Mouse (Mus musculus): ENCODE measurements around the gene Qdpr. TPM values are rescaled to one million over a fixed set of nuclear protein-coding genes. Genes with fewer than 3 reads are reported as not detected.
A peak's percentile ranks its signal among the peaks of the same experiment; 100 is the strongest.

Qdpr gene
- polyA plus RNA-seq, 1 experiment from 2014 or later: 103 TPM

GRCm38 (mm10) chr5:45421881-45422844, 27.9 kb downstream of the Qdpr start:
- H3K4me2 ChIP-seq: no peak overlapping the region
- no peak overlapping the region for H3K4me3 ChIP-seq
- H3K27ac ChIP-seq: no peak overlapping the region
- no peak overlapping the region for H3K9ac ChIP-seq
- ATAC-seq (ENCODE audit: insufficient number of reproducible peaks, low FRiP score, low TSS enrichment, low read depth): no peak
- H3K36me3 ChIP-seq: no peaks in the 10 kb centered on the region
- H3K27me3 ChIP-seq: no peaks in the 10 kb centered on the region
- 58% methylated on average over 12 of the region's 12 CpGs for WGBS
- no peaks in the 10 kb centered on the region for H3K4me1 ChIP-seq
- H3K9me3 ChIP-seq: no peaks in the 10 kb centered on the region

GRCm38 (mm10) chr5:45419841-45420638, 30.0 kb downstream of the Qdpr start:
- WGBS: 70% methylated on average over 10 of the region's 10 CpGs
- Histone ChIP-seq H3K36me3 (no peaks in the 10 kb centered on the region), H3K4me2 (no peak overlapping the region), H3K4me3 (no peak overlapping the region), H3K9ac (no peak overlapping the region), H3K9me3 (no peaks in the 10 kb centered on the region), H3K4me1 (no peaks in the 10 kb centered on the region), H3K27ac (no peak overlapping the region), H3K27me3 (no peaks in the 10 kb centered on the region)
- ATAC-seq (ENCODE audit: insufficient number of reproducible peaks, low FRiP score, low TSS enrichment, low read depth): peak; percentile 35; the same call in 1 of the 2 replicates

GRCm38 (mm10) chr5:45417859-45418443, 32.1 kb downstream of the Qdpr start:
- no peak overlapping the region for H3K4me3 ChIP-seq
- H3K4me1 ChIP-seq: no peaks in the 10 kb centered on the region
- H3K27ac ChIP-seq: no peak overlapping the region
- H3K4me2 ChIP-seq: no peak overlapping the region
- no peaks in the 10 kb centered on the region for H3K27me3 ChIP-seq
- no peaks in the 10 kb centered on the region for H3K36me3 ChIP-seq
- no peaks in the 10 kb centered on the region for H3K9me3 ChIP-seq
- no peak for ATAC-seq (ENCODE audit: insufficient number of reproducible peaks, low FRiP score, low TSS enrichment, low read depth)
- WGBS: 76% methylated on average over 3 of the region's 3 CpGs
- no peak overlapping the region for H3K9ac ChIP-seq

GRCm38 (mm10) chr5:45416478-45416877, 33.6 kb downstream of the Qdpr start:
- Histone ChIP-seq H3K27ac (no peak overlapping the region), H3K27me3 (no peaks in the 10 kb centered on the region), H3K36me3 (no peaks in the 10 kb centered on the region), H3K9ac (no peak overlapping the region), H3K4me3 (no peak overlapping the region), H3K4me1 (no peaks in the 10 kb centered on the region), H3K4me2 (no peak overlapping the region), H3K9me3 (no peaks in the 10 kb centered on the region)
- 87% methylated on average over 3 of the region's 3 CpGs for WGBS
- ATAC-seq (ENCODE audit: insufficient number of reproducible peaks, low FRiP score, low TSS enrichment, low read depth): no peak

- Histone ChIP-seq H3K36me3 (no peaks in the 10 kb centered on the region), H3K9ac (no peak overlapping the region), H3K27ac (no peak overlapping the region), H3K9me3 (no peaks in the 10 kb centered on the region), H3K4me3 (no peak overlapping the region), H3K27me3 (no peaks in the 10 kb centered on the region), H3K4me1 (no peaks in the 10 kb centered on the region), H3K4me2 (no peak overlapping the region)
- 54% methylated on average over 2 of the region's 2 CpGs for WGBS
- ATAC-seq (ENCODE audit: insufficient number of reproducible peaks, low FRiP score, low TSS enrichment, low read depth): no peak
These were observed 43.9 kb downstream of the Qdpr start for GRCm38 (mm10) chr5:45406129-45406528.

- Histone ChIP-seq H3K4me2 (no peak overlapping the region), H3K4me1 (no peaks in the 10 kb centered on the region), H3K9me3 (no peaks in the 10 kb centered on the region), H3K4me3 (no peak overlapping the region), H3K27me3 (no peaks in the 10 kb centered on the region), H3K36me3 (no peaks in the 10 kb centered on the region), H3K9ac (no peak overlapping the region), H3K27ac (no peak overlapping the region)
- 14% methylated on average over 11 of the region's 11 CpGs for WGBS
- ATAC-seq (ENCODE audit: insufficient number of reproducible peaks, low FRiP score, low TSS enrichment, low read depth): no peak
These were observed 47.4 kb downstream of the Qdpr start for GRCm38 (mm10) chr5:45402632-45403031.

GRCm38 (mm10) chr5:45384034-45384812, 65.8 kb downstream of the Qdpr start:
- 68% methylated on average over 2 of the region's 2 CpGs for WGBS
- no peak overlapping the region for H3K4me2 ChIP-seq

More at GRCm38 (mm10) chr5:45384034-45384812, 65.8 kb downstream of the Qdpr start:
- no peaks in the 10 kb centered on the region for H3K9me3 ChIP-seq
- H3K4me1 ChIP-seq: no peaks in the 10 kb centered on the region
- ATAC-seq (ENCODE audit: insufficient number of reproducible peaks, low FRiP score, low TSS enrichment, low read depth): no peak
- no peak overlapping the region for H3K4me3 ChIP-seq
- no peak overlapping the region for H3K9ac ChIP-seq
- no peaks in the 10 kb centered on the region for H3K36me3 ChIP-seq
- H3K27ac ChIP-seq: no peak overlapping the region
- H3K27me3 ChIP-seq: no peaks in the 10 kb centered on the region

Other genes starting within 250 kb of the Qdpr start
- gene Clrn2, start 3.5 kb upstream of the Qdpr start, polyA plus RNA-seq (2015; fragmentation: Nextera tagmentation; extraction: Ambion mirVana): not detected in 2 replicates
- 59.8 and 66.2 TPM in 2 replicates for gene Lap3, start 43.1 kb upstream of the Qdpr start, polyA plus RNA-seq (2015; fragmentation: Nextera tagmentation; extraction: Ambion mirVana)
- gene Med28, start 70.0 kb upstream of the Qdpr start, polyA plus RNA-seq (2015; fragmentation: Nextera tagmentation; extraction: Ambion mirVana): 219 and 225 TPM in 2 replicates
- 2.7 and 3.7 TPM in 2 replicates for gene Fam184b, start 189.4 kb upstream of the Qdpr start, polyA plus RNA-seq (2015; fragmentation: Nextera tagmentation; extraction: Ambion mirVana)
- 33.0 and 35.7 TPM in 2 replicates for gene Ncapg, start 219.7 kb upstream of the Qdpr start, polyA plus RNA-seq (2015; fragmentation: Nextera tagmentation; extraction: Ambion mirVana)

Data from limb, embryonic 15.5 days (tissue).